Mouse (Mus musculus) hindbrain, embryonic 10.5 days (tissue): ENCODE measurements around the gene Tex264. TPM values are rescaled to one million over a fixed set of nuclear protein-coding genes. Genes with fewer than 3 reads are reported as not detected.
A peak's percentile ranks its signal among the peaks of the same experiment; 100 is the strongest.
"Not testable (repeated sequence)": the region's sequence is repeated elsewhere in the genome, so short reads cannot be mapped to it uniquely, and the experiment has no call there.

ENCODE experiments used
- DNase-seq: peaks from one replicate; pipeline ENCODE4 v3.0.0-alpha.2; 2017; ENCODE audit warnings: low spot score
- H3K27ac ChIP-seq: fragments of 300-500 bp; sonication (generic); 2 replicates; pipeline ENCODE4 v1.5.1; 2016; ENCODE audit warnings: mild to moderate bottlenecking, moderate library complexity
- H3K27me3 ChIP-seq: fragments of 300-500 bp; sonication (generic); 2 replicates; pipeline ENCODE4 v1.6.1; 2016; ENCODE audit warnings: mild to moderate bottlenecking; ENCODE audit not compliant: poor library complexity, insufficient read depth, severe bottlenecking
- H3K36me3 ChIP-seq: fragments of 300-500 bp; sonication (generic); 2 replicates; pipeline ENCODE4 v1.6.1; 2016; ENCODE audit warnings: mild to moderate bottlenecking, moderate library complexity
- H3K4me1 ChIP-seq: fragments of 300-500 bp; sonication (generic); replicated peaks from 2 replicates; pipeline ENCODE4 v1.6.1; 2016; ENCODE audit warnings: mild to moderate bottlenecking
- H3K4me3 ChIP-seq: fragments of 300-500 bp; sonication (generic); 2 replicates; pipeline ENCODE4 v1.5.1; 2016; ENCODE audit warnings: mild to moderate bottlenecking, moderate library complexity
- H3K9me3 ChIP-seq: fragments of 300-500 bp; sonication (generic); 2 replicates; pipeline ENCODE4 v1.6.1; 2016; ENCODE audit warnings: mild to moderate bottlenecking, moderate library complexity
- WGBS: fragments of 180-500 bp; shearing (Covaris S2); methylation state at CpG from one replicate; pipeline ENCODE4 v1.1.7; 2016; 5-methylcytosine and 5-hydroxymethylcytosine counted together
- polyA plus RNA-seq: library from polyadenylated mRNA; unstranded; fragments of >200 nt; fragmentation: Nextera tagmentation; extraction: Ambion mirVana; gene quantifications from 2 replicates; pipeline ENCODE4 v1.2.1, GENCODE M21; 2016

Tex264 gene
- polyA plus RNA-seq, 1 experiment from 2014 or later: 31.6 TPM

DNA sequence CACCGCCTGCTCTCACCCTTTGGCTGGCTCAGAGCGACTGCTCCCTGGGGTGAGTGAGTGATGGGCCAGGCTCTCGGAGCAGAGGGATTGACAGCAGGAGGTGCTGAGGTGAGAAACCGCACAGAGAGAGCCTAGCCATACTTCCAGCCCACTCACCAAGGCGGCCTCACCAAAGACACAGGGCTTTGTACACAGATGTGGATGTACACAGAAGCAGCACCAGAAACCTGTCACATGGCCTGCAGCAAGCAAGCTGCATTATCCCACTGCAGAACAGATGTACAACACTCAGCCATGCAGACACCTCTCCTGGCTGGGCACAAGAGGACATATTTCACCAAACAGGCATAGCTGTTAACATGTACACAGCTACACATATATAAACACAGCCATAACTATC, 28.1 kb downstream of the Tex264 start:
- peaks cover 80% of the 10 kb centered on the region for H3K4me1 ChIP-seq
- H3K27me3 ChIP-seq: peaks cover 35% of the 10 kb centered on the region
- no peak for DNase-seq
- peaks cover 40% of the 10 kb centered on the region for H3K36me3 ChIP-seq
- no peaks in the 10 kb centered on the region for H3K9me3 ChIP-seq
- H3K27ac ChIP-seq: peak overlapping the region; percentile 84
- WGBS: 37% methylated on average over 5 of the region's 5 CpGs
- H3K4me3 ChIP-seq: no peak overlapping the region

DNA sequence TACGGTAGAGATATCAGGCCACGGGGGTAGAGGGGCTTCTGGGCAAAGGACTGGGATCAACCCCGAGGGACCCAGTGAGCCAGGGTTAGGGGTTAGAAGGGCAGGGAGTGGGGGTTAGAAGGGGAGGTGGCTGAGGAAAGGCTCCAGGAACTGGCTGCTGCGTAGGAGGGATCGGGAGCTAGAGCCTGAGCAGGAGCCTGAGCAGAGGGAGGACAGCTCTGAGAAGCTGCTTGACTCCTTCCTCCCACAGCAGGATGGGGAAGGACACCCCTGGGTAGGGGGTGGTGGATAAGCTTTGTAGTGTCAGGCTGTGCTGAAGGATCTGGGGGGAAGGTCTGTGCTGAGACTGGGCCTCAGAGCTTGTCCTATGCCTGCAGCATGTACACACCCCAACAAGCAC, 28.9 kb downstream of the Tex264 start:
- Histone ChIP-seq H3K4me1 (peaks cover 82% of the 10 kb centered on the region), H3K4me3 (0 out of 2 replicates have a peak overlapping the region, but pooled peaks have one; percentile 4), H3K36me3 (peaks cover 33% of the 10 kb centered on the region), H3K27me3 (peaks cover 35% of the 10 kb centered on the region), H3K9me3 (no peaks in the 10 kb centered on the region), H3K27ac (peak overlapping the region; percentile 84)
- DNase-seq: peak; percentile 25
- WGBS: 28% methylated on average over 5 of the region's 5 CpGs

DNA sequence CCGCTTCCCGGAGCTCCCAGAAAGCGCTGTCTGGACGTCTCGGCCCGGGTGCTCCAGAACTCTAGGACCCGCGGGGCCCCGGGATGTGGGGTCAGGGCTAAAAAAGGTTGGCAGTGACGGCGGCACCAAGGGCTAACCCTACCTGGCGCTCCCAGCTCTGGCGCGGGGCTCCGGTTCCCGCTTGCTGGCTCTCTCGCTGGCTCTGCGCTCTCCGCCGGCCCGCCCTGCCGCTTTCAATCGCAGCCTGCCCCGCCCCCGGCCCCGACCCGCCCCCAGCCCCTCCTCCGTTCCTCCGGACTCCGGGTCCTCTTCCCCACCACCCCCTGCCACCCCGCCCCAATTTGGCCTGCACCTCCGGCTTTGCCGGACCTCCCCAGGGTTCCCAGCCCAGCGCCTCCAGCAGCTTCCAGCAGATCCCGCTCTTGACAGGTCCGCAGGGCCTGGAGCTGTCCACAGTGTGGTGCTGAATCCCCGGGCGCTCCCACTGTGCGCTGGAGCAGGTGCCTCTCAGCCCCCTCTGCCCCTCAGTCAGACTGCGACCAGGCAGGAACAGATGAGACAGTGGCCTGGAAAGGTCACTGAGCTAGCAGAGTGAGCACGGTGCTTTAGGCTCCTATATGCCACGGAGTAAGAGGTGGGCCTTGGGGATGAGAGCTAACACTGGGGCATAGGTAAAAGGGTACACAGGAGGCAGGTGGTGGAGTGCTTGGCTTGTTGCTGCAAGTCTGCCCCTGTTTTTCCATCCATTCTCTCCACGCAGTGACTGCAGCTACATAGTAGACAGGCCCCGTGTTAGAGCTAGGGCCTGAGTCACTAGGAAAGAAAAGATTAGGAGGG, 29.6 kb downstream of the Tex264 start, which contains the start of gene Grm2:
Gene Grm2 (minus strand): TSS at position 199 of the 837 bp plus-strand sequence.
- H3K4me1 ChIP-seq: peaks cover 77% of the 10 kb centered on the region
- WGBS: 1% methylated on average over 44 of the region's 44 CpGs
- peak within 1 kb of the TSS; percentile 84 for H3K27ac ChIP-seq
- H3K27me3 ChIP-seq: peaks cover 35% of the 10 kb centered on the region
- peak; percentile 86 for DNase-seq
- H3K9me3 ChIP-seq: no peaks in the 10 kb centered on the region
- H3K36me3 ChIP-seq: peaks cover 25% of the 10 kb centered on the region
- H3K4me3 ChIP-seq: peak within 1 kb of the TSS; percentile 59

DNA sequence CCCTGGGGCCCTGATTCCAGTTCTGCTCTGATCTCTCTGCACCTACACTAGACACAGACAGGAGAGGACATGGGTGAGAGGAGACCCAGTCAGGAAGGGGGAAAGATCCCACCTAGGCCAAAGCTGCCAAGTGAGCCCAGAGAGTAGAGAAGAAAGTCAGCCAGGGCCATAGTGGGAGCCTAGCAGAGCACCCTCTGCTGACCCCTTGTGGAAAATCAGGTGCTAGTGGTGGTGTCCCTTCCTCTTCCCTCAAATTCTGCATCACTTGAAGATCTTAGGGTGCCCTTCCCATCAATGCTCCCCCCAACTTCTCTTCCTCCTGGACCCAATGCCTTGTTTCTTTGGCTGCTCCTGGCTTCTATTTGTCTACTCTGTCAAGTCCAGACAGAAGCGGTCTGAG, 33.0 kb downstream of the Tex264 start:
- Histone ChIP-seq H3K4me3 (peak overlapping the region; percentile 24), H3K27me3 (peaks cover 35% of the 10 kb centered on the region), H3K9me3 (no peaks in the 10 kb centered on the region), H3K4me1 (peaks cover 43% of the 10 kb centered on the region), H3K27ac (no peak overlapping the region), H3K36me3 (peaks cover 10% of the 10 kb centered on the region)
- WGBS: 73% methylated on average over 1 of the region's 1 CpGs
- DNase-seq: peak; percentile 14

DNA sequence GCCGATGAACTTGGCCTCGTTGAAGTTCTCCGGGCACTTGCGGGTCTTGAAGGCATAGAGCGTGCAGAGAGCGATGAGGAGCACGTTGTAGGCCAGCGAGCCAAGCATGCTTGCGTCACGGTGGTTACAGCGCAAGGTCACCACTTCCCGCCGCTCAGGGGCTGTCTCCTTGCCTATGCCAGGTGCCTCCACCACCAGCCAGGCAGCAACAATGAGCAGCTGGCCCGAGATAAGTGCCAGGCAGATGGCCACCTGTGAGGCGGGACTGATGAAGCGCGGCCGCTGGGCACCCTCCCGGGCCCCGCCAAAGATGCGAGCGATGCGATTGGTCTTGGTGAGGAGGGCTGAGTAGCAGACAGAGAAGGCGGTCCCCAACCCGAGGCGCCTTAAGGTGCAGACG, 38.5 kb downstream of the Tex264 start:
- 69% methylated on average over 27 of the region's 27 CpGs for WGBS
- no peak overlapping the region for H3K27ac ChIP-seq
- peaks cover 3% of the 10 kb centered on the region; the same call in 1 of the 2 replicates for H3K27me3 ChIP-seq
- no peak for DNase-seq
- H3K36me3 ChIP-seq: peaks cover 28% of the 10 kb centered on the region
- 0 out of 2 replicates have a peak, but pooled peaks cover 2% of the 10 kb centered on the region for H3K4me1 ChIP-seq
- H3K4me3 ChIP-seq: no peak overlapping the region
- no peaks in the 10 kb centered on the region for H3K9me3 ChIP-seq

DNA sequence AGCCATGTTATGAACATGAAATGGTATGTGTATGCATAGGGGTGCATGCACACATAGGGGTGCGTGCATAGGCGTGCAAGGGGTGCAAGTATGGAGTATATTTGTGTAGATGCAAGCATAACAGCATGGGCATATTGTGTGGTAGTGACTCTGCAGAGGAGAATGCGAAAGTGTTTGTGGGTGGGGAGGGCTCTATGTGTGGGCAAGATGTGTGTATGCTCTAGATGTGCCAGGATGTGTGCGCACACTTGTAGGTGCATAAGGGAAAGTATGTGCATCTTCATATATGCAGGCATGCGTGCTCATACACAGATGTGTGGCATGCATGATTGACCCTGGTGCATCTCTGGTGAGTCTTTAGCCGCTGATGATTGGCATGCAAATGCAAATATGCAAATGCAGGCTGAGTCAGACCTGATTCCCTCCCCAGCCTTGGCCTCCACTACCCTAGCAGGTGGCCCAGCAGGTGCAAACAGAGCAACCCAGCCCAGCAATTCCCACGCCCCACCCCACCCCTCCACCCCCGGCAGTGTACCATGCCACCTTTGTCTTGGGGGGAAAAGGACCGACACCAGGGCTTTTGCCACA, 39.9 kb downstream of the Tex264 start:
- Histone ChIP-seq H3K4me3 (no peak overlapping the region), H3K9me3 (no peaks in the 10 kb centered on the region), H3K36me3 (peaks cover 28% of the 10 kb centered on the region), H3K27ac (no peak overlapping the region), H3K4me1 (no peaks in the 10 kb centered on the region; the same call in 1 of the 2 replicates), H3K27me3 (peaks cover 3% of the 10 kb centered on the region; the same call in 1 of the 2 replicates)
- WGBS: 83% methylated on average over 9 of the region's 9 CpGs
- DNase-seq: no peak

DNA sequence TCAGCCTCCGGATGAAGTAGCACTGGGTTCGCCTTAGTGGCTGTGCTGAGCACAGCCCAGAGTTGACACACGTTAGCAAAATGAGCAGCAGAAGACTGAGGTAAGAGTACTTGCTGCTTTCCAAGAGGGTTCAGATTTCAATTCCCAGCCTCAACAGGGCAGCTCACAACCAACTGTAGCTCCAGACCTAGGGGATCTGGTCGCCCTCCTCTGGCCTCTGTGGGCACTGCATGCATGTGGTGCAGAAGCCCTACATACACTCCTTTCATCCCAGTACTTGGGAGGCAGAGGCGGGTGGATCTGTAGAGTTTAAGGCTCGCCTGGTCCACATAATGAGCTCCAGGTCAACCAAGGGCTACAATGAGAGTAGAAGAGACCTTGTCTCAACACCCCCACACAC, 41.9 kb downstream of the Tex264 start:
- H3K4me3 ChIP-seq: no peak overlapping the region
- WGBS: 71% methylated on average over 6 of the region's 6 CpGs
- no peaks in the 10 kb centered on the region for H3K9me3 ChIP-seq
- DNase-seq: no peak
- no peak overlapping the region for H3K27ac ChIP-seq
- H3K36me3 ChIP-seq: peaks cover 20% of the 10 kb centered on the region
- peaks cover 3% of the 10 kb centered on the region; the same call in 1 of the 2 replicates for H3K27me3 ChIP-seq
- H3K4me1 ChIP-seq: no peaks in the 10 kb centered on the region; the same call in 1 of the 2 replicates

DNA sequence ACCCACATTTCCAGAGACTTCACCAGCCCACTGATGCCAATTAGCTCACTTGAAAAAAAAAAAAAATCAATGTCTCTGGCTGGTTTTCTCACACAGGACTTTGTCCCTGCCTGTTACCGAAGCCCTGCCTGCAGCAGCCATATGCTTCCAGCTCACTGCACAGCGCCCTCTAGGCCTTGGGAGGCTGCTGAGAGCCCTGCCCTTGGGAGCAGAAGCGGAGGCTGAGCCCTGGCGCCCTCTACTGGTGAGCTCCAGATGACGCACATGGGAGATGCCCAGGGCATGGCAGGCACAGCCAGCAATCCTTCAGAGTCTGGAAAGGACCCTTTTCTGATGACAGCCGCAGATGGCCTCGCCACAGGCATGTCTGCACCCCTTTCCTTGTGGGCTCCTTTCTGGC, 42.6 kb downstream of the Tex264 start:
- peak; percentile 82 for DNase-seq
- H3K4me3 ChIP-seq: no peak overlapping the region
- no peaks in the 10 kb centered on the region for H3K9me3 ChIP-seq
- H3K27ac ChIP-seq: no peak overlapping the region
- H3K27me3 ChIP-seq: peaks cover 3% of the 10 kb centered on the region; the same call in 1 of the 2 replicates
- 32% methylated on average over 7 of the region's 7 CpGs for WGBS
- H3K4me1 ChIP-seq: no peaks in the 10 kb centered on the region; the same call in 1 of the 2 replicates
- peaks cover 20% of the 10 kb centered on the region for H3K36me3 ChIP-seq

DNA sequence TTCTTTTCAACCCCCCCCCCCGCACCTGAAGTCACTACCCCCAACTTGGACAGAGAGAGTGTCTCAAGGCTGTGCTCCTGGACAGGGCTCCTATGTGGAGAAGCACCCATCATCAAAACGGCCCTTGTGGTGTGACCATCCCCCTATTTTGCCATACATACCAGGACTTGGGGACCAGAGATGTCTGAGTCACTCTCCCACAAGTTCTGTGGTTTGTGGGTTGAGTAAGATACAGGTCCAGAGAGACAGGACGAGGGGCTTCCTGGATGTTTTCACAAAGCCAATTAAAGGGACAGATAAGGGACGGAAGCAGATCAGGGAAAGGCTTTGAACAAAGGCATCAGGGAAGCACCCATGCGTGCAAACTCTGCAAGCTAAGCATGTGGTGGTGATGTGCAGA, 44.4 kb downstream of the Tex264 start:
- H3K4me3 ChIP-seq: no peak overlapping the region
- no peaks in the 10 kb centered on the region for H3K9me3 ChIP-seq
- 59% methylated on average over 5 of the region's 5 CpGs for WGBS
- no peaks in the 10 kb centered on the region for H3K27me3 ChIP-seq
- peaks cover 10% of the 10 kb centered on the region; the same call in 1 of the 2 replicates for H3K36me3 ChIP-seq
- H3K4me1 ChIP-seq: no peaks in the 10 kb centered on the region; the same call in 1 of the 2 replicates
- no peak for DNase-seq
- no peak overlapping the region for H3K27ac ChIP-seq

DNA sequence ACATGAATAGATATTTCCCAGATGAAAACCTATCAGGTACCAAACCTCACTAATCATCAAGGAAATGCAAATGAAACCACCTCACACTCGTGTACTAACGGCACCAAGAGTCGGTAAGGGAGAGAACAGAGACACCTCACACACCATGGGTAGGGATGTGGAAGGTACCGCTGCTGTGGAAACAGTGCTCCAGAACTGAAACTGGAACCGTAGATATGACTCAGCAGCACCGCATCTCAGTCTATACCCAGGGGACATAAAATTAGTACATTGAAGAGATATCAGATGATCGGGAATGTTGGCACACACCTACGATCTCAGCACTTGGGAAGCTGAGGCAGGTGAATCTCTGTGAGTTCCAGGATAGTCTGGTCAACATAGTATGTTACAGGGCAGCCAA, 47.6 kb downstream of the Tex264 start:
- no peaks in the 10 kb centered on the region for H3K27me3 ChIP-seq
- H3K27ac ChIP-seq: no peak overlapping the region
- 95% methylated on average over 8 of the region's 8 CpGs for WGBS
- DNase-seq: no peak
- no peak overlapping the region for H3K4me3 ChIP-seq
- no peaks in the 10 kb centered on the region; the same call in 1 of the 2 replicates for H3K4me1 ChIP-seq
- H3K9me3 ChIP-seq: no peaks in the 10 kb centered on the region
- H3K36me3 ChIP-seq: no peaks in the 10 kb centered on the region

DNA sequence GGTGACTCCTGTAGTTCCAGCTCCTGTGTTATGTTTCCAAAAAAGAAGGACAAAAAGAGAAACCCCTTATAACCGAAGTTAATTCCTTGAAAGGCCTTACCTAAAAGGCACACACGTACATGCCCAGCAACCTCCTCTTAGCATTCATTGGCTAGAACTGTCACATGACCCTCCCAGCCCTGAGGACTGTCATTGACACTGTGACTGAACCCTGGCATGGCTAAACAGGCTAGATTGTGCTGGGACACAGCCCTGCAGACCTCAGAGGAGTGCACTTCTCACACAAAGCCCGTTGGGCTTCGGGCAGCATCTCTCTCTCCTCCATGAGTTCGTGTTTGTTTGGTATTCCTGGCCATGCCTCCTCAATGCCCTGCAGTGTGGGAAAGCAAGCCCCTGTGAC, 53.5 kb downstream of the Tex264 start:
- no peaks in the 10 kb centered on the region for H3K36me3 ChIP-seq
- no peak for DNase-seq
- no peaks in the 10 kb centered on the region for H3K27me3 ChIP-seq
- H3K4me1 ChIP-seq: no peaks in the 10 kb centered on the region
- WGBS: 70% methylated on average over 5 of the region's 5 CpGs
- H3K27ac ChIP-seq: no peak overlapping the region
- no peaks in the 10 kb centered on the region for H3K9me3 ChIP-seq
- H3K4me3 ChIP-seq: no peak overlapping the region

DNA sequence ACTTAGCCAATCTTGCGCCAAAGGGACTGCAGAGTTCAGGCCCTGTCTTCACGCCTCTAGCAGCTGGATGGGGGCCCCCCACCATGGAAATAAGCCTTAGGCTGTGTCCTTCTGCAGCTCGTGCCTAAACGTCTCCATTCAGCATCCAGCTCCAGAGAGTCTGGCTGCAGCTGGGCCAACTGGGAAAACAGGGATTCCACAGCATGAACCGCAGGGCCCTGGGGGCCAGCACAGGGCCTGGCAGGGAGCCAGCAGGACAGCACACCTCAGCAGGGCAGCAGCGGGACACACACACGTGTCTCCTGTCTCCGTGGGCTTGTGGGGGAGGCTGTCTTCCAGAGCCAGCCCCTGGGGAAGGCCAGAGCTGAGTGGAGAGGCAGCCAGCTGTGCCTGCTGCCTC, 57.9 kb downstream of the Tex264 start:
- 27% methylated on average over 8 of the region's 8 CpGs for WGBS
- H3K27ac ChIP-seq: 0 out of 2 replicates have a peak overlapping the region, but pooled peaks have one; percentile 8
- not testable (repeated sequence) for H3K36me3 ChIP-seq, H3K4me3 ChIP-seq, H3K9me3 ChIP-seq, H3K27me3 ChIP-seq, DNase-seq, H3K4me1 ChIP-seq

DNA sequence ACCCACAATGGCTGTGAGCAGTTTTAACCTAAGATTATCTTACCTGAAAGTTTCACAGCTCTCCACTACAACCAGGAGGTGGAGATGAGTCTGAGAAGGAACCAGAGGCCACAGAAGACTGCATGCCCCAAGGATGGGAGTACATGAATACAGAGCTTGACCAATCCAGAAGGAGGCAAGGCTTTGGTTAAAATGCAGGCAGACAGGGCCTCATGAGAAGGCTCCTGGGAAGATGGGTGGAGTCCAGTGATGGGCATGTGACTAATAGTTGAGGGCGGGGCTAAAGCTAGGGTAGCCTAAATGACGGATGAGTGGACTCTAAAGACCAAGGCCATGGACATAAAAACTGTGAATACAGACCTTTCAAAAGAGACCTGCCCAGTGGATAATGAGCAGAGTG, 59.4 kb downstream of the Tex264 start, which contains the start of gene Iqcf6:
Gene Iqcf6 (plus strand): TSS at position 301 of the 400 bp plus-strand sequence.
- DNase-seq: no peak
- no peaks in the 10 kb centered on the region for H3K36me3 ChIP-seq
- H3K9me3 ChIP-seq: no peaks in the 10 kb centered on the region
- H3K27me3 ChIP-seq: no peaks in the 10 kb centered on the region
- no peak within 1 kb of the TSS for H3K4me3 ChIP-seq
- 0 out of 2 replicates have a peak, but pooled peaks cover 3% of the 10 kb centered on the region for H3K4me1 ChIP-seq
- H3K27ac ChIP-seq: no peak within 1 kb of the TSS
- 80% methylated on average over 2 of the region's 2 CpGs for WGBS
